Mouse (Mus musculus): ENCODE results near the gene Ston1.
A peak's percentile ranks its signal among the peaks of the same experiment; 100 is the strongest.

Ston1 gene

GRCm38 (mm10) chr17:88625350-88625749, 27.9 kb downstream of the Ston1 start:
- DNase-seq (ENCODE audit: low spot score in 2 of 2): no peak

- no peak for DNase-seq (ENCODE audit: low spot score in 2 of 2)
Observed at GRCm38 (mm10) chr17:88625931-88626330, 28.4 kb downstream of the Ston1 start.

DNA sequence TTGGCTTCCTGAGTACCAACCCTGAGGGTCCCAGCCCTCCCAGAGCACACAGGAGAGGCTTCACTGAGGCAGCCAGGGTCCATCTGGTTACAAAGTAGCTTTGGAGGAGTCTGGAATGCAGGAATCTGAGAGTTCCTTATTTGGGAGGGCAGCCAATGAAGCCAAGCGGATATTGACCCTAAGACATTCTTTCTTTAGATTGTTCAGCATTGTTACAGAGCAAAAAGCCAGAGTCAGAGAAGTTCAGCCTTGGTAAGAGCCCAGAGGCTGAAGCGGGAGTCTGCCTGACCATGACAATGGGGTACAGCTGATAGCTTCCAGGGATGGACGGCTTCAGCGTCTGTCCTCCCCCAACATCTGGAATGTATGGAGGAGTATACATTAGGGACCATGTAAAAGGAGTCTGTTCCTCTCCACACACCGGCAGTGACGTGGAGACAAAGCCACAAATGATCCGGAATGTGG, 28.9 kb downstream of the Ston1 start:
- no peak for DNase-seq (ENCODE audit: low spot score in 2 of 2)

DNA sequence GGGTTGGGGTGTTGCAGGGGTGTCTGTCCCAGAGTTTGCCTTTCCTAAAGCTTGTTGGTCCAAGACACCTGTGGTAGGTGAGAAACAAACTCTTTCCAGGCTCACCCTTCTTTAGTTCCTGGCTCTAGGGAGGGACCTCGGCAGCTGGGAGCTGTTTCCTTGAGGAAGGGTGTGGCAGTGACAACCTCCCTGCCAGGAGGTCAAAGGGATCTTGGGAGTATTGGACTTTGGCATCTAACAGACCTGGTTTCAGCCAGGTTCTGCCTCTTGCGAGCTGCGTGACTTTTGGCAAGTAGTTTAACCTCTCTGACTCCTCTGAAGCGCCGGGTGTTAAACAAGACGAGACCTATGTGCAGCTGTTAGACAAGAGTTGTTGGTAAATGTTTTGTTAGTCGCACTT, 29.7 kb downstream of the Ston1 start:
- DNase-seq (ENCODE audit: low spot score in 2 of 2): no peak

- DNase-seq (ENCODE audit: low spot score in 2 of 2): peak in 1 of 2 experiments; percentile 33
Observed at GRCm38 (mm10) chr17:88628676-88629380, 31.3 kb downstream of the Ston1 start.

DNA sequence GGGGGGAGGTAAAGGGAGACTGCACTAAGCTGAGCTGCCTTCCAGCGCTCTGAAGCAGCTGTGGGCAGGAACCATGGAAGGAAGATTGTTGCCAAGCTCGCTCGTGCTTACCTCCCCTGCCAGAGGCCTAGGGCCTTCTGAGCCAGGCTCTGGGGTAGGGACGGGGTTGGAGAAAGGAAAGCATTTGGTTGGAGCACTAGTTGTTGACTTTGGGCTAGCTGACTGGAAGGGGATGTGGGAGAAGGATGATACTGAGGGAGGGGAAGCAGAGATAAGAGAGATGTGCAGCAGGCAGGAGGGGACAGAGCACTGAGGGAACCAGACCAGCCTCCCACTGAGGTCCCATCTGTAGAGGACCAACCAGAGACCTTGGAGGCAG, 31.9 kb downstream of the Ston1 start:
- DNase-seq (ENCODE audit: low spot score in 2 of 2): peak in 1 of 2 experiments; percentile 28

GRCm38 (mm10) chr17:88629931-88630553, 32.6 kb downstream of the Ston1 start:
- DNase-seq (ENCODE audit: low spot score in 2 of 2): no peak

- DNase-seq (ENCODE audit: low spot score in 2 of 2): no peak
Observed at GRCm38 (mm10) chr17:88630554-88630948, 33.1 kb downstream of the Ston1 start.

- no peak for DNase-seq (ENCODE audit: low spot score in 2 of 2)
Observed at GRCm38 (mm10) chr17:88632631-88633030, 35.1 kb downstream of the Ston1 start.

- no peak for DNase-seq (ENCODE audit: low spot score in 2 of 2)
Observed at GRCm38 (mm10) chr17:88636076-88636475, 38.6 kb downstream of the Ston1 start.

GRCm38 (mm10) chr17:88636587-88636986, 39.1 kb downstream of the Ston1 start:
- DNase-seq (ENCODE audit: low spot score in 2 of 2): no peak

DNA sequence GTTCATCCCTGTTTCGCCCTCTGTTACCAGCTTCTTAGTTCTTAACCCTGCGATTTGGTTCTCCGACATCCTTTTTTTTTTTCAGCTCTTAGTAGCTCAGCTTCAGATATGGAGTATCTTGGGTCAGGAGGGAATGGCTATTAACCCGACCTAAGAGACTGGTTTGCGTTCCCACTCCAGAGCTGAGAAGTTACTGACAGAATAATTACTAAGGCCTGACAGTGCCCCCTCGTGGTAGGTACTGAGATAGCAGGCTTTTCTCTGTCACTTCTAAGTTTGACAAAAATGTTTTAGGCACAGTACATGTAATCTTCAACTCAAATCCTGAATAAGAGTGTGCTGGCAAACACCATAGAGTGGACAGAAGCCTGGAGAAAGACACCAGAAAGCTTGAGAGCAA, 43.5 kb downstream of the Ston1 start:
- peak; percentile 44 to 73 for DNase-seq (ENCODE audit: low spot score in 2 of 2)

- no peak for DNase-seq (ENCODE audit: low spot score in 2 of 2)
Observed at GRCm38 (mm10) chr17:88641836-88642235, 44.4 kb downstream of the Ston1 start.

- no peak for DNase-seq (ENCODE audit: low spot score in 2 of 2)
Observed at GRCm38 (mm10) chr17:88644876-88645275, 47.4 kb downstream of the Ston1 start.

- no peak for DNase-seq (ENCODE audit: low spot score in 2 of 2)
Observed at GRCm38 (mm10) chr17:88645299-88645698, 47.8 kb downstream of the Ston1 start.

- no peak for DNase-seq (ENCODE audit: low spot score in 2 of 2)
Observed at GRCm38 (mm10) chr17:88647149-88647548, 49.7 kb downstream of the Ston1 start.

GRCm38 (mm10) chr17:88652010-88652409, 54.5 kb downstream of the Ston1 start:
- DNase-seq (ENCODE audit: low spot score in 2 of 2): peak; percentile 61 to 80

DNA sequence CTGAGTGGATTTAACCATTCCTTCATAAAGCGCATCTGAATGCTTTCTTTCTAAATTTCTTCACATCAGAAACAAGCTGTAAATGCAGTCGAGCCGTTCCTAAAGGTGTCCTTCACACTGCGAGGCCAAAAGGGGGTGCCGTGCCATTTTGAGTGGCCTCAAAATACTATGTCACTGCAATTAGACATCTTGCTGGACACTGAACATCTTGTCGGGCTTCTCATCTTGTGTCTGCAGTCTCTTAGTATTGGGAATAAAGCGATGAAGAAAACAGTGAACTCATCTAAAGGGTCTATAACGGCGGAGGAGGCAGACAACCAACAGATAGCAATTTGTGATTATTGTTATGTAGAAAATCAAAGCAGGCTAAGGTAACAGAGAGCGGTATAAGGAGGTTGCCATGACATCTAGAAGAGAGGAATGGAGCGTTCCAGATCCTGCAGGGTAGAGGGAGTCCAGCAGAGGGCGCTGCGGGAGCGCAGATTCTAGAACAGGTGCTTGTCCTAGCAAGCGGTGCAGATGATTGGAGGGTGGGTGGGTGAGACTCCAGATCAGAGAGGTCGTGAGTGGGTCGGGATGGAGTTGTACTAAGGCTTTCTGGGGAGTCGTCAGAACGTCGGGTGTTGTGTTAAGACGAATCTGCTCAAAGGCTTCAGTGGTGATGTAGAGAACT, 55.4 kb downstream of the Ston1 start:
- peak; percentile 84 to 91 for DNase-seq (ENCODE audit: low spot score in 2 of 2)

- no peak for DNase-seq (ENCODE audit: low spot score in 2 of 2)
Observed at GRCm38 (mm10) chr17:88653375-88653769, 55.9 kb downstream of the Ston1 start.

DNA sequence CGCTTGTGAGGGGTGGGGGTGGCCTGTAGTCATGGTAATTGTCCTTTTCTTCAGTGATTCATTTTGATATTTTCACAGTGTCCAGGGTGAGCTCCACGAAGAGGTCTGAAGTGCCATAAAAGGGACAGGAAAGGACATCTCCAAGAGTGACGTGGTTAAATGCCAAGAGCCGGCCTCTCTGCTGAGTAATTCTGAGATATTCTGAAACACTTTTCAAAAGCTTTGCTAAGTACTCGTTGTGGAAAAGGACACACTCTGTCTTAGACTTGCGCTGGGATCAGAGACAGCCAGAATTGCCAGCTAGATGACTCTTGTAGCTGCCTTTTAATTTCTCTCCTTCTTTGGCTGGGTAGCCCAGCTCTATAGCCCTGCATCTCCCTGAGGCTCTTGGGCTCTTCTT, 61.0 kb downstream of the Ston1 start:
- DNase-seq (ENCODE audit: low spot score in 2 of 2): no peak

GRCm38 (mm10) chr17:88666076-88666475, 68.6 kb downstream of the Ston1 start:
- DNase-seq (ENCODE audit: low spot score in 2 of 2): peak in 1 of 2 experiments; percentile 13

DNA sequence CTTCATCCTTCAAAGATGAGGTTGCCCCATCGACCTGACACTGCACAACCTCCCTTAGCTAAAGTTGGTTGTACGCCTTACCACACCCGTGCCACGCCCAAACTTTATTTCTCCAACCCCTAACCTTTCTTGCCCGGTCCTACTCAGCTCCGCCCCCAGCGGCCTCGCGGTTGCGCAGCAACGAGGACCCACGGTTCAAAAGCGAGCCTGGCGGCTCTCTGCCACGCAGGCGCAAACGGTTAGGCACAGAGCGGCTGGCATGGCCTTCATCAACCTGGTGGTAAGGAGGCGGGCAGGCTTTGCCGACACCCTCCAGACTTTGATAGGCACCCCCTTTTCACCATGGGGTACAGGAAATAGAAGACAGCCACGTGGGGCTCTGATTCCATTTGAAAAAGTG, 71.0 kb downstream of the Ston1 start, which contains the start of gene Gtf2a1l:
Gtf2a1l (plus strand) TSS at position 209 of the 400 bp plus-strand sequence.
- peak; percentile 38 to 56 for DNase-seq (ENCODE audit: low spot score in 2 of 2)

GRCm38 (mm10) chr17:88669921-88670320, 72.4 kb downstream of the Ston1 start:
- DNase-seq (ENCODE audit: low spot score in 2 of 2): no peak
